Mouse (Mus musculus): ENCODE results near the gene A4gnt. TPM values are rescaled to one million over a fixed set of nuclear protein-coding genes. Genes with fewer than 3 reads are reported as not detected.

Gene A4gnt
- polyA plus RNA-seq, 1 experiment from 2014 or later = 0.08 TPM

Other genes with a start within 250 kb of the A4gnt start
- 11.8 and 13.2 TPM in 2 replicates for gene Mras, start 175.1 kb upstream of the A4gnt start, polyA plus RNA-seq (2014; fragmentation: Nextera tagmentation; extraction: Ambion mirVana)
- not detected in 2 replicates for gene Nme9, start 161.0 kb upstream of the A4gnt start, polyA plus RNA-seq (2014; fragmentation: Nextera tagmentation; extraction: Ambion mirVana)
- 28.9 and 32.5 TPM in 2 replicates for gene Armc8, start 43.6 kb upstream of the A4gnt start, polyA plus RNA-seq (2014; fragmentation: Nextera tagmentation; extraction: Ambion mirVana)
- 27.8 TPM in 2 replicates for gene Dbr1, start 36.7 kb upstream of the A4gnt start, polyA plus RNA-seq (2014; fragmentation: Nextera tagmentation; extraction: Ambion mirVana)
- gene Dzip1l, start 17.0 kb downstream of the A4gnt start, polyA plus RNA-seq (2014; fragmentation: Nextera tagmentation; extraction: Ambion mirVana) = 14.3 and 15.1 TPM in 2 replicates
- gene Cldn18, start 104.8 kb downstream of the A4gnt start, polyA plus RNA-seq (2014; fragmentation: Nextera tagmentation; extraction: Ambion mirVana) = 3.5 and 5.1 TPM in 2 replicates